Mouse (Mus musculus) kidney, embryonic 16.5 days (tissue): Measurements from ENCODE around the gene Rfng. TPM values are rescaled to one million over a fixed set of nuclear protein-coding genes. Genes with fewer than 3 reads are reported as not detected.

Experiments used
- ATAC-seq: fragments of 200-750 bp; cut with Nextera tagmentation; 2 replicates; pipeline ENCODE4 v1.8.0; 2017; ENCODE audit warnings: moderate TSS enrichment; ENCODE audit not compliant: low FRiP score, low TSS enrichment
- H3K27ac ChIP-seq: fragments of 300-500 bp; sonication (generic); 2 replicates; pipeline ENCODE4 v1.5.1; 2014; ENCODE audit warnings: low read length
- H3K27me3 ChIP-seq: fragments of 300-500 bp; sonication (generic); 2 replicates; pipeline ENCODE4 v1.6.1; 2014; ENCODE audit warnings: low read length, control low read depth, mixed read lengths; ENCODE audit not compliant: insufficient read depth
- H3K36me3 ChIP-seq: fragments of 300-500 bp; sonication (generic); 2 replicates; pipeline ENCODE4 v1.6.1; 2014; ENCODE audit warnings: low read length, control low read depth, mixed read lengths; ENCODE audit not compliant: insufficient read depth
- H3K4me1 ChIP-seq: fragments of 300-500 bp; sonication (generic); 2 replicates; pipeline ENCODE4 v1.6.1; 2014; ENCODE audit warnings: low read length, control low read depth, mixed read lengths; ENCODE audit not compliant: insufficient read depth
- H3K4me2 ChIP-seq: fragments of 300-500 bp; sonication (generic); replicated peaks from 2 replicates; pipeline ENCODE4 v1.6.1; 2014; ENCODE audit warnings: low read depth, low read length
- H3K4me3 ChIP-seq: fragments of 300-500 bp; sonication (generic); 2 replicates; pipeline ENCODE4 v1.5.1; 2014; ENCODE audit warnings: mild to moderate bottlenecking, low read length
- H3K9ac ChIP-seq: fragments of 300-500 bp; sonication (generic); replicated peaks from 2 replicates; pipeline ENCODE4 v1.6.1; 2014; ENCODE audit warnings: low read length
- H3K9me3 ChIP-seq: fragments of 300-500 bp; sonication (generic); 2 replicates; pipeline ENCODE4 v1.6.1; 2016; ENCODE audit warnings: low read length, control low read depth
- WGBS: fragments of 180-500 bp; shearing (Covaris S2); extraction: QIAGEN DNeasy Blood & Tissue Kit; methylation state at CpG from one replicate; pipeline ENCODE4 v1.1.7; 2014; 5-methylcytosine and 5-hydroxymethylcytosine counted together
- polyA plus RNA-seq: library from polyadenylated mRNA; unstranded; fragments of >200 nt; fragmentation: Nextera tagmentation; extraction: Ambion mirVana; gene quantifications from 2 replicates; pipeline ENCODE4 v1.2.1, GENCODE M21; 2015

The Rfng gene
- polyA plus RNA-seq, 1 experiment from 2014 or later = 44.0 TPM

DNA sequence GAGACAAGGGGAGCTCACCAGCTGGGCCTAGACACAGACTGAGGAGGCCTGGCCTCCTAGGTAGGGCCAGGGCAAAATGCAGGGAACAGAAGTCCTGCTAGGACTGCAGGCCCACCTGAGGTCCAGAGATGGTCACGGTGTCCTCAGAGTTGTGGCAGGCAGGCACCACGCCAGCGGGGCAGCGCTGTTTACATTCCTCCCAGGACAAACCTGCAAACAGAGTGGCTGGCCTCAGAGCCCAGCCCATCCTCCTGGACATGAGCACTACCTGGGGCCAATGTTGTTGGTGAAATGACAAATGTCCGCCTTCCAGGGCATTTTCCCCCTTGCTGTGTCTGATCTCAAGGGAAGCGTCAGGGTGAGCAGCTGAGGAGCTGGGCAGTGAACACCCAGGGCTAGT lies 33.4 kb upstream of the Rfng start:
- H3K27me3 ChIP-seq = no peaks in the 10 kb centered on the region

DNA sequence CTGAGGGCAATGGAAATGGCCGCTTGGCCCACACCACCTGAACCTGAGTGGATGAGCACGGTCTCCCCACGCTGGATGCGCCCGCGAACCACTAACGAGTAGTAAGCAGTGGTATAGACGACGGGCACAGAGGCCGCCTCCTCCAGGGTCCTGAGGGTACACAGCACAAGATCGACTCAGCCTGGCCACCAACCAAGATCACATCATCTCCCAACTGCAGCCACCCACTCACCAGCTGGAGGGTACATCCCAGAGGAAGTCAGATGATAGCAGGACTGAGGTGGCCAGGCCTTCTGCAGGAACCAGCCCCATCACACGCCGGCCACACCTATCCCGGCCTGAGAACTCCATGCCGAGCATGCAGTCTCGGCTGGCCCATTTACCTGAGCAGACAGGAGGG lies 28.1 kb upstream of the Rfng start:
- no peak for ATAC-seq
- Histone ChIP-seq H3K4me2 (no peak overlapping the region), H3K4me1 (no peaks in the 10 kb centered on the region), H3K36me3 (peaks cover 100% of the 10 kb centered on the region), H3K4me3 (no peak overlapping the region), H3K9me3 (no peaks in the 10 kb centered on the region), H3K27me3 (no peaks in the 10 kb centered on the region), H3K9ac (no peak overlapping the region), H3K27ac (no peak overlapping the region)
- 95% methylated on average over 16 of the region's 16 CpGs for WGBS

More for the DNA sequence above, 33.4 kb upstream of the Rfng start:
- Histone ChIP-seq H3K27ac (no peak overlapping the region), H3K4me2 (no peak overlapping the region), H3K36me3 (peaks cover 94% of the 10 kb centered on the region), H3K4me1 (peaks cover 14% of the 10 kb centered on the region), H3K4me3 (no peak overlapping the region), H3K9me3 (no peaks in the 10 kb centered on the region), H3K9ac (no peak overlapping the region)
- WGBS = 93% methylated on average over 6 of the region's 6 CpGs
- no peak for ATAC-seq

GRCm38 (mm10) chr11:120808010-120808409 lies 24.0 kb upstream of the Rfng start:
- WGBS = 95% methylated on average over 12 of the region's 12 CpGs
- no peaks in the 10 kb centered on the region for H3K9me3 ChIP-seq
- no peak for ATAC-seq
- peaks cover 74% of the 10 kb centered on the region for H3K36me3 ChIP-seq
- no peak overlapping the region for H3K27ac ChIP-seq
- no peaks in the 10 kb centered on the region for H3K4me1 ChIP-seq
- no peak overlapping the region for H3K4me3 ChIP-seq
- no peak overlapping the region for H3K9ac ChIP-seq
- no peak overlapping the region for H3K4me2 ChIP-seq
- no peaks in the 10 kb centered on the region for H3K27me3 ChIP-seq

DNA sequence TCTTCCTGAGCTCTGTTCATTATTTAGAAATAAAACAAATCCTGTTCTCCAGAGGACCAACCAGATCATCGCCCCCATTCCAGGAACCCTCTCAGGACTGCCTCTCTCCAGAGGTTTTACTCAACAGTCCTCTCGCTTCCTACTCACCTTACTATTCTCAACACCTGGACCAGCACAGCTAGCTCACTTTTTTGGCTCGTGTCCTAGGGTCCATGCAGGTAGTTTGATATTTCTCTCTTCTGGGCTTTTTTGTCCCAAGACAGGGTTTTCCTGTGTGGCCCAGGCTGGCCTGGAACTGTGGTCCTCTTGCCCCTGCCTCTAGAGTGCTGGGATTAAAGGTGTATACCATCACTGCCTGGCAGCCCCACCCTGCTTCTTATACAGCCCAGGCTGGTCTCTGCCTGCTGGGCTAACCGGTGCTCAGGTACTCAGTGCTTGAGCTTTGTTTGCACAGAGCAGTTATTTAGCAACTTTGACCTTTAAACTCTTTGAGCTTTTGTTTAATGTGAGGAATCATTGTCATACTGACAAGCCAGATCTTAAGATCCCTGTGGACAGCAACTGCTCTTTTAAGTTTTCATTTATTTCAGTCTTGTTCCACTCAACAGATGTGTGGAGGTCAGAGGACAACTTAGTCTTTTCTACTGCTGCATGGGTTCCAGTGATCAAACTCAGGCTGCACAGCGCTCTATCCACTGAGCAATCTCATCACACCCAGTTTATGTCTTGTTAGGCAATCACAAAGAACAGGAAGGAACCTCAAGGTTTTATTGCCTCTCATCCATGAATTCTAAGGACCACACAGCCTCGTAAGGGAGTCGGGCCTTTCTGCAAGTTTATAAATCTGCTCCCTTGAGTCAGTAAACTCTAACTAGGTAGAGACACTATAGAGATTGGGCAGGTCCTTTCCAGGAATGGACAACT lies 21.6 kb upstream of the Rfng start:
- Histone ChIP-seq H3K27ac (no peak overlapping the region), H3K27me3 (no peaks in the 10 kb centered on the region), H3K9me3 (no peaks in the 10 kb centered on the region), H3K36me3 (peaks cover 50% of the 10 kb centered on the region), H3K9ac (no peak overlapping the region), H3K4me1 (no peaks in the 10 kb centered on the region), H3K4me2 (no peak overlapping the region), H3K4me3 (no peak overlapping the region)
- WGBS = 82% methylated on average over 7 of the region's 7 CpGs
- no peak for ATAC-seq

DNA sequence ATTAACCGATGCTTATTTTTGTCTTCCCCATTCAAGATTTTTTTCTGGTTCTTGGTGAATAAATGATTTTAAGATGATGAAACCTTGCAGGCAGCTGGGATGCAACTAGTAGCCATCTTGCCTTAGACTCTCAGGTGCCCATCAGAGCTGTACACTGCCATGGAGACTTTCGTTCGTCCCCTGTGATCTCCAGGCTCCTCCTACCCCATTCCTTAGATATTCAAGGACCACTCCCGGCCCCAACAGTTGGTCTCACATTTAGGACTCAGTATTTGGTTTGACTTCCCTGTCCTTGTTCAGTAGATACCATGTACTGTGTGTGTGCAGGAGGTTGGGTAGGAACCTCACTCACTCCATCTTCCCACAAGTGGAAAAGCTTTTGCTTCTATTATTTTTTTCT lies 20.8 kb upstream of the Rfng start:
- no peaks in the 10 kb centered on the region for H3K9me3 ChIP-seq
- no peak for ATAC-seq
- 73% methylated on average over 4 of the region's 4 CpGs for WGBS

DNA sequence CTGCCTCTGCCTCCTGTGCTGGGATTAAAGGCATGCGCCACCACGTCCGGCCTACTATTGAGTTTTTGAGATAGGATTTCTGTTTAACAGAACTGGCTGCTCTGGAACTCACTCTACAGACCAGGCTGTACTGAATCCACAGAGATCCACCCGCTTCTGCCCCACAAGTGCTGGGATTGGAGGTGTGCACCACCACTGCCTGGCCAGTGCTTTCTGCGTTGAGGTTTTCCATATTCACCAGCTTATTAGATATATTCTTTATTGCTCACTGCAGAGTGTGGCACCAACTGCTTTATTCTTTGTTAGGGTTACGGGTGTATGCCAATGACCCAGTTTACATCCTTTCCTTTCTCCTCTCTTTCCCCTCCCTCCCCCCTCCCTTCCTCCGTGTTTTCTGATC lies 20.3 kb upstream of the Rfng start:
- Histone ChIP-seq H3K4me2 (no peak overlapping the region), H3K9me3 (no peaks in the 10 kb centered on the region), H3K27ac (no peak overlapping the region), H3K27me3 (no peaks in the 10 kb centered on the region), H3K36me3 (peaks cover 36% of the 10 kb centered on the region), H3K4me1 (peaks cover 9% of the 10 kb centered on the region; the same call in 1 of the 2 replicates), H3K9ac (no peak overlapping the region), H3K4me3 (no peak overlapping the region)
- 76% methylated on average over 7 of the region's 7 CpGs for WGBS
- no peak for ATAC-seq

More for the DNA sequence above, 20.8 kb upstream of the Rfng start:
- no peaks in the 10 kb centered on the region for H3K27me3 ChIP-seq
- H3K4me1 ChIP-seq = peaks cover 7% of the 10 kb centered on the region; the same call in 1 of the 2 replicates
- peaks cover 41% of the 10 kb centered on the region for H3K36me3 ChIP-seq
- no peak overlapping the region for H3K4me2 ChIP-seq
- H3K9ac ChIP-seq = no peak overlapping the region
- H3K4me3 ChIP-seq = no peak overlapping the region
- H3K27ac ChIP-seq = no peak overlapping the region

GRCm38 (mm10) chr11:120800061-120800904 lies 16.3 kb upstream of the Rfng start:
- Histone ChIP-seq H3K4me3 (no peak overlapping the region), H3K4me2 (peak overlapping the region; percentile 23; the same call in 1 of the 2 replicates)

GRCm38 (mm10) chr11:120799316-120799890 lies 15.4 kb upstream of the Rfng start:
- 58% methylated on average over 6 of the region's 6 CpGs for WGBS
- Histone ChIP-seq H3K9me3 (no peaks in the 10 kb centered on the region), H3K9ac (peak overlapping the region; percentile 42; the same call in 1 of the 2 replicates), H3K4me3 (no peak overlapping the region), H3K27ac (peak overlapping the region; percentile 43; the same call in 1 of the 2 replicates), H3K4me2 (no peak overlapping the region), H3K36me3 (peaks cover 4% of the 10 kb centered on the region; the same call in 1 of the 2 replicates), H3K27me3 (no peaks in the 10 kb centered on the region), H3K4me1 (peaks cover 22% of the 10 kb centered on the region)
- ATAC-seq = no peak

More at GRCm38 (mm10) chr11:120800061-120800904, 16.3 kb upstream of the Rfng start:
- peak overlapping the region; percentile 43 for H3K27ac ChIP-seq
- no peaks in the 10 kb centered on the region for H3K27me3 ChIP-seq
- H3K9me3 ChIP-seq = no peaks in the 10 kb centered on the region
- no peaks in the 10 kb centered on the region for H3K36me3 ChIP-seq
- WGBS = 10% methylated on average over 10 of the region's 10 CpGs
- H3K4me1 ChIP-seq = peaks cover 14% of the 10 kb centered on the region
- peak overlapping the region; percentile 42 for H3K9ac ChIP-seq
- ATAC-seq = peak; percentile 82

DNA sequence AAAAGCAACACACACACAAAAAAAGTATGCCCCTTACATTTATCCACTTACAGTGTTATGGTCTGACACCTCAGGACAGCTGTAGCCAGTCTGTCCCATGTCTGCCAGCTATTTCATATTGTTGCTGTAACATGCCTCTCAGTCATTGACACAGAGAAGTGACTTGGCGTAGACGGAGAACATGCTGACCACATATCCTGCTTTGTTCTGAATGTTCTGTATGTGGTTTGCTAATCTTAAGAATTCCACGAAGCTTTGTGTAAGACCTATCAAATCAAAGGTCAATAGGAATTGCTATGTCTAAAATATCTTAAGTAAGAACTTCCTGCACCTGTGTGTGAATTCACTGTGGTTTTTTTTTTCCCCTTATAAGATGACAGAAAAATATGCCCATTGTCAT lies 14.2 kb upstream of the Rfng start:
- no peaks in the 10 kb centered on the region for H3K9me3 ChIP-seq
- no peak overlapping the region for H3K4me2 ChIP-seq
- no peak overlapping the region for H3K27ac ChIP-seq
- H3K27me3 ChIP-seq = no peaks in the 10 kb centered on the region
- peaks cover 22% of the 10 kb centered on the region for H3K4me1 ChIP-seq
- 88% methylated on average over 3 of the region's 3 CpGs for WGBS
- no peak overlapping the region for H3K9ac ChIP-seq
- ATAC-seq = no peak
- peaks cover 15% of the 10 kb centered on the region for H3K36me3 ChIP-seq
- H3K4me3 ChIP-seq = no peak overlapping the region
